Mouse (Mus musculus): ENCODE data around the gene Caln1. TPM values are rescaled to one million over a fixed set of nuclear protein-coding genes. Genes with fewer than 3 reads are reported as not detected.

Caln1 gene
- 0.01 TPM in 1 of 2 replicates, not detected in the other for polyA plus RNA-seq (2012; rRNA removed)

DNA sequence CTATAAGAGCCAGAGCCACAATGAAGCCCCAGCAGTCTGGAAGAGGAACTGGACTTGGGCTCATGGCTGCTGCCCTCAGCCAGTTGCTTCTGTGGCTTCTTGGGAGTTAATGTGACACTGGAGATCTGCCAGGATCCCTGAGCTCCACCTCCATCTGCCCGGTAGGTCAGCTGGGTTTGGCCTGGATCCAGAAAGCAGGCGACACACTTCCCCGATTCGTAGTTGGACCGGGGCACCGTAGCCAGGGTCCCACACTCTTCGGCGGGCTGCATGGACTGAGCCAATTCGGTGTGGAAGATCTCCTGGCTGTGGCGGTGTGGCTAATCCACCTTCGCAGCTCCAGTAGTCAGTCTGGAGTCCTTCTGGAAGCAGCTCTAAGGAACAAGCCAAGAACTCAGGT lies at the start of gene Caln1:
TSS of gene Caln1 (plus strand) at position 219 of the 400 bp plus-strand sequence.
- WGBS: 50% methylated on average over 11 of the region's 11 CpGs
- DNase-seq (ENCODE audit: low read depth, low spot score): no peak

GRCm38 (mm10) chr5:130319783-130320182 lies 49.5 kb upstream of the Caln1 start:
- DNase-seq (ENCODE audit: low read depth, low spot score): no peak
- WGBS: 95% methylated on average over 5 of the region's 5 CpGs

GRCm38 (mm10) chr5:130320485-130320884 lies 48.8 kb upstream of the Caln1 start:
- DNase-seq (ENCODE audit: low read depth, low spot score): no peak
- 78% methylated on average over 3 of the region's 3 CpGs for WGBS

DNA sequence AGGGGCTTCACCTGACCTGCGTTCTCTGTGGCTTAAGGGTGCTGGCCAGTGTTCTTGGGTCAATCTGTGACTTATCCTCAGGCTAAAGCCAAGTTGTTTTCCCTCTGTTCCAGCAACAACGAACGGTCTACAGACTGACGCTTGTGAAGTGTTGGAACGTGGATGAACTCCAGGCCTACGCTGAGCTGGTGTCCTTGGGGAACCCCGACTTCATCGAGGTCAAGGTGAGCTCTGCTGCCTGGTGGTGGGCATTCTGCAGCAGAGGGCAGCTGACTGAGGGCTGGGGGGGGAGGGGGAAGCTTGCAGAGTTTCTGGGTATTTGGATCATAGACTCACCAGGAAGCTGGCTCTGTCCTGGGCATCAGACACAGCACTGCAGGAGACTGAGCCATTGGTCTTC lies 43.8 kb upstream of the Caln1 start:
- no peak for DNase-seq (ENCODE audit: low read depth, low spot score)
- WGBS: 93% methylated on average over 8 of the region's 8 CpGs

GRCm38 (mm10) chr5:130327615-130328263 lies 41.5 kb upstream of the Caln1 start:
- no peak for DNase-seq (ENCODE audit: low read depth, low spot score)
- 43% methylated on average over 6 of the region's 6 CpGs for WGBS

GRCm38 (mm10) chr5:130328366-130328765 lies 40.9 kb upstream of the Caln1 start:
- no peak for DNase-seq (ENCODE audit: low read depth, low spot score)
- WGBS: 83% methylated on average over 9 of the region's 9 CpGs

DNA sequence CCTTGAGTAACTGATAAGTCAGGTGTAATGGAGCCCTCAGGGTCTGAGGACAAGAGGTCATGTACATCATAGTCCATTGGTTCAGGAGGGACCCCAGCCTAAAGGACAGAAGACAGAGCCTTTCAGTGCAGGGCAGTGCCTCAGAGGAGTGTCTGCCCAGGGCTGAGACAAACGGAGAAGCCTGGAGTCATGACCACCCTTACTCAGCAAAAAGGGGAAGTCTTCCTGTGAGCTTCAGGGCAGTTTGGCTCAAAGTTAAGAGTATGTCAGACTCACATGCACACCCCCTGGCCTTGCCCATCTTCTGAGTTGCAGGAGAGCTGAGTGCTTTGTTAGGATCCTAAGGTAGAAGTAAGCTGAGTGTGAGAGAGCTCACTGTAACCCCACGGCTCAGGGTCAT lies 39.4 kb upstream of the Caln1 start:
- 91% methylated on average over 2 of the region's 2 CpGs for WGBS

GRCm38 (mm10) chr5:130330801-130331200 lies 38.5 kb upstream of the Caln1 start:
- DNase-seq (ENCODE audit: low read depth, low spot score): no peak
- 90% methylated on average over 4 of the region's 4 CpGs for WGBS

More for the DNA sequence above, 39.4 kb upstream of the Caln1 start:
- no peak for DNase-seq (ENCODE audit: low read depth, low spot score)

- WGBS: 79% methylated on average over 4 of the region's 4 CpGs
- no peak for DNase-seq (ENCODE audit: low read depth, low spot score)
Measured at GRCm38 (mm10) chr5:130331206-130331605, 38.0 kb upstream of the Caln1 start.

- WGBS: 80% methylated on average over 7 of the region's 7 CpGs
Measured at GRCm38 (mm10) chr5:130333566-130333965, 35.7 kb upstream of the Caln1 start.

DNA sequence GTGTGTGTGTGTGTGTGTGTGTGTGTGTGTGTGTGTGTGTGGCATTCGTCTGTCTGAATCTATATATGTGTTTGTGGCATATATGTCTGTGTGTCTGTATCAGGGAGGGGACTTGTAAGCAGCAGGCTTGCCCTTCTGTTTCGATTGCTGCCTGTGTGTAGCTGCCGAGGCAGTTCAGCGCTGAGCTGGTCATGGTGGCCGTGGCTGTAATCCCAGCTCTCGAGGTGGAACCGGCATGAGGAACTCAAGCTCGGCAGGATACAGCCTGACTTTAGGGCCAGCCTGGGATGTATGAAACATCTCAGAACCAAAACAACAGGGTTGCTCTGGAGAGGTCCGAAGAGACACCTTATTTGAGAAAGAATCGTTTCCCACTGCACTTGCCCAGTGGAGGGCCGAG lies 35.3 kb upstream of the Caln1 start:
- WGBS: 97% methylated on average over 11 of the region's 11 CpGs
- DNase-seq (ENCODE audit: low read depth, low spot score): no peak

More at GRCm38 (mm10) chr5:130333566-130333965, 35.7 kb upstream of the Caln1 start:
- no peak for DNase-seq (ENCODE audit: low read depth, low spot score)

GRCm38 (mm10) chr5:130335462-130335861 lies 33.8 kb upstream of the Caln1 start:
- DNase-seq (ENCODE audit: low read depth, low spot score): no peak
- WGBS: 98% methylated on average over 4 of the region's 4 CpGs

GRCm38 (mm10) chr5:130340656-130341055 lies 28.6 kb upstream of the Caln1 start:
- no peak for DNase-seq (ENCODE audit: low read depth, low spot score)
- WGBS: 92% methylated on average over 15 of the region's 15 CpGs

DNA sequence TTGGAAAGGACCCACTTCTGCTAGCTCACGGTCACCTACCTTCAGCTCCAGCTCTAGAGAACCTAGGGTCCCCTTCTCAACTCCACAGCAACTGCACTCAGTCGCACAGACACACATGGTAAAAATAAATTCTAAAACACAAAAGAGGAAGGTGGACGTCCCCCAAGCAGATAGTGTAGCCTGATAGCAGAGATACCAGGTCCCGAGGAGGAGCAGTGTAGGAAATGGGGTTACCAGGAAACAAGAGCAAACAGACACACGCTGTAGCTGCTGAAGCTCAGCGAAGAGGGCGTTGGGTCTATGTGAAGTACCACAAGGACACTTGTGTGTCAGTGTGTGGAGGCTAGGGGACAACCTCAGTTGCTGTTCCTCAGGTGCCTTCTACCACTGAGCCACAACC lies 24.3 kb upstream of the Caln1 start:
- DNase-seq (ENCODE audit: low read depth, low spot score): no peak
- WGBS: 89% methylated on average over 7 of the region's 7 CpGs

DNA sequence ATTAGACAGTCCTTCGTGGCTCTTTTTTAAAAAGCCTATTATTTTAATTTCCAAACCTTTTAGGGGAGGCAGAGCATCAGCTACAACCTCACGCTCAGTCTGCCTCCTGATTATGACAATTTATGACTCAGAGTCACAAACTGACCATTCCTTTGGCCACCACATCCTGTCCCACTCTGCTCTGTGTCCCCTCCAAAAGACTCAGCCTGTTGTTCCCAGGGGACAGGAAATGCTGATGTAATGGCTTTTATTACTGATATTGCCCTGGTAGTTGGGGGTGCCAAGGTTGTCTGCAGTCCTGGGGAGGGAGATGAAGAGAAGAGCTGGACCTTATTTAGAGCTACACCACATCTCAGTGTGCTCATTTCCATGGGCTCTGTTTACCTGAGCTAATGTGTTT lies 23.4 kb upstream of the Caln1 start:
- 84% methylated on average over 2 of the region's 2 CpGs for whole genome bisulfite sequencing
- DNase-seq (ENCODE audit: low read depth, low spot score): no peak

DNA sequence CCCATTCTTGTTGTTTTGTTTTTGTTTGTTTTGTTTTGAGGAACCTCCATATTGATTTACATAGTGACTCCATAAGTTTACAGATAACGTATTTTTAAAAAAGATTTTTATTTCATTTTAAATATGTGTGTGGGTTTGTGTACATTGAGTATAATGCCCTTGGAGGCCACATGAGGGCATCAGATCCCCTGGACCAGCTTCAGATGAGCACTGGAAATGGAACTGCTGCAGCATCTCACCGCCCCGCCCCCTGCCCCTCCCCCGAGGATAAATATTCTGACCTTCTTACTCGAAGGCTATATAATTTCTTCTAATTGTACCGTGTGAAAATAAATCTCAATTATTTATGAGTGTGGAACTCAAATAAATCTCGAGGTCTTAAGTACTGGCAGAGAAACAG lies 14.0 kb upstream of the Caln1 start:
- no peak for DNase-seq (ENCODE audit: low read depth, low spot score)
- WGBS: 48% methylated on average over 7 of the region's 7 CpGs

DNA sequence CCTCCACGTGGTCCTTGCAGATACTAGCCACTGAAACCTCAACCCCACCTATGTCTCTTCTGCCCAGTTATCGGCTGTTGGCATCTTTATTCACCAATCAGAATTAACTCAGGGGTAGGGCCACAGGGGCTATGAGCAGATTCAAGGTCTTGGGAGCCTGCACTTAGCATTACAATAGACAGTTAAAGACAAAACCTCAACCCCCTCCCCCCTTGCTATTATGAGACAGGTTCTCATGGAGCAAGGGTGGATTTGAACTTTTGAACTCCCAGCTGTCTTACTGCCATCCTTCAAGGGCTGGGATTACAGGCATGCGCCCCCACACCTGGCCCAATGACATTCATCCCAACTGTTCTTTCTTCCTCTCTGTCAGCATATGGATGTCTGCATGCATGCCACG lies 6.1 kb upstream of the Caln1 start:
- WGBS: 70% methylated on average over 4 of the region's 4 CpGs
- no peak for DNase-seq (ENCODE audit: low read depth, low spot score)

DNA sequence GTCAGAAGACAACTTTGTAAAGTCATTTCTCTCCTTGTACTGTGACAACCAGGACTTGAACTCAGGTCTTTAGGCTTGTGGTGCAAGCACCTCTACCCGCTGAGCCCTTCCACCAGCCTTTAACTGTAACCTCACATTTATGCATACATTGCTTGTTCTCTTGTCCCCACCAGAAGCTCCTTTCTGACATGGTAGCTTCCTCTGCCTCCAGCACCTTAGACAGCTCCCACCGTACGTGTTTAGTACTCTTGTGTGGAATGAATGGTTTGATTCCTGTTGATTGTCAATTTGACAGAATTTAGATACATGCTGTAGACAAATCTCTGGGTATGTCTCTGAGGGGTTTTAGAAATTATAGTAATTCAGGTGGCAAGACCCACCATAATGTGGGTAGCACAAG lies 5.5 kb upstream of the Caln1 start:
- WGBS: 36% methylated on average over 3 of the region's 3 CpGs
- DNase-seq (ENCODE audit: low read depth, low spot score): no peak

- 72% methylated on average over 6 of the region's 6 CpGs for WGBS
- no peak for DNase-seq (ENCODE audit: low read depth, low spot score)
Measured at GRCm38 (mm10) chr5:130368236-130368635, 1.0 kb upstream of the Caln1 start.

GRCm38 (mm10) chr5:130375411-130375810 lies 6.2 kb downstream of the Caln1 start:
- WGBS: 94% methylated on average over 3 of the region's 3 CpGs
- no peak for DNase-seq (ENCODE audit: low read depth, low spot score)

DNA sequence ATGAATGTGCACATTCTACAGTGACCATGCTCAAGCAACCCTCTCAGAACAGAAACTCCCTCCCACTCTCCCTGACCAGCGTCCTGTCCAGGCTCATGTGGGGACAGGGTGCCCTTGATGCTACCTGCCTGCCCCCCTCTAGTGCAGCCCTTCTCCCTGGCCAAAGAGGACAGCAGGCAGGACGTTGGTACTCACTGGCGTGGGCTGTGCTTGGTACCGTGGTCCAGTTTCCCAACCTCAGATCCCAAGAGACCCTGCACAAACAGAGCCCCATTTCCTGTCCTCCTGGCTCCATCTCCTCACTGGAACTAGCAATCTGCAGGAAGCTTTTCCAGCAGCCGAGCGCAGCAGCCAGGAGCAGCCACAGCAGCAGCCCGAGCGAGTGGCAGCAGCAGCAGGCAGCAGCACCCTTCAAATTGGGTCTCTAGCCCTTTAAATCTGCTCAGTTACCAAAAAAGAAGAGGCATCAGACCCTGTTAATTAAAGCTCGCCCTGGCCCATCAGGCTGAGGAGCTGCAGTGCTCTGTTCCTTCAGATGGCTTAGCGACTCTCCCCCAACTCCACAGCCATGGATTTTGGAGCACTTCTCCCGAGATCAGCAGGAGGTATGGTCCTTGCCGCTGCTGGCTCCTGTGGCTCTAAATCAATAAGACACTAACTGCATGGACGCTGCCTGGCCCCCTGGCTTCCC lies 15.1 kb downstream of the Caln1 start, which contains the start of gene A330070K13Rik:
TSS of gene A330070K13Rik (minus strand) at position 410 of the 691 bp plus-strand sequence.
- WGBS: 10% methylated on average over 13 of the region's 13 CpGs
- no peak for DNase-seq (ENCODE audit: low read depth, low spot score)

All from large intestine, adult 2 months (tissue).